Mouse (Mus musculus): ENCODE results near the gene Rgs5.

Rgs5 gene

GRCm38 (mm10) chr1:169655256-169655655 is at the start of gene Rgs5:
TSS of gene Rgs5 (plus strand) at chr1:169655501.
- no peak for DNase-seq (ENCODE audit: extremely low read depth, low read depth)

- DNase-seq (ENCODE audit: extremely low read depth, low read depth) = no peak
These were observed 49.1 kb upstream of the Rgs5 start for GRCm38 (mm10) chr1:169606164-169606563.

DNA sequence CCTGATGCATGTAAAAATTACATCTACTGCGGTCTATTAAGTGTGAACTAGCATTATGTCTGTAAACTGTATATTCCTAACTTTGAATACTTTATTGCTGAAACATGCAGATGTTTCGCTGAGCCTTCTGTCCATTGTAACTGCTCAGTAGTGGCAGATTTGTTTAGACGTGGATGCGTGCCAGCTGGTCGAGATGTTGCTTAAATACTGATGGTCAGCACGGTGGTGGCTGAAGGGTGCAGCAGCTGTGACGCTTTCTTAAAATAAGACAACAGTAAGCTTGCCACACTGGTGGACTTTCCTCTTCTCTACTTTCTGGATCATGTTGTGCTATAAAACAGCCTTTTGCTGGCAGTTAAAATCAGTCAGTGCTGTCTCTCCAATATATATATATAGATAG is 25.6 kb upstream of the Rgs5 start:
- DNase-seq (ENCODE audit: extremely low read depth, low read depth) = no peak

DNA sequence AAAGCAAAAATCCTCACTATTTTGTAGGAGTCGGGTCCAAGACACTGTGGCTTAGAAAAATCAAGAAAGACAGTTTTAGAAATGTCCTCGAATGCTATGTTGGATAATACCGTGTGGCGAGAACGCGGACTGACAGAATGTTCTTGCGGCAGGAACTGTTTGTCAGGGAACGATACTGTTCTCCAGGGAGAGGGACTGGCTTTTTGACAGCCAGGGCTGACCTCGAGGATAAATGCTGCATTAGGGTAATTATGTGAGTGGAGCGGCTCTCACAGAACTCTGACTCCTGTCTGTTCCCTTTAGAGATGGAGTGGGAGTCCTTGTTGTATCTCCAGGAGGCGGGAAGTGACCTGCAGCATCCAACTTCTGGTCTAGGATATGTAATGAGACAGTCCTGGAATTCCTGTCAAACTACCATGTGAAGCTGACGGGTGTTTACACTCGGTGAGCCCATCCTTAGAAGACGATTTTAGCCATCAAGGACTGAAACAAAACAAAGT is 18.0 kb upstream of the Rgs5 start:
- no peak for DNase-seq (ENCODE audit: extremely low read depth, low read depth)

- DNase-seq (ENCODE audit: extremely low read depth, low read depth) = no peak
These were observed 10.2 kb upstream of the Rgs5 start for GRCm38 (mm10) chr1:169644884-169645653.

DNA sequence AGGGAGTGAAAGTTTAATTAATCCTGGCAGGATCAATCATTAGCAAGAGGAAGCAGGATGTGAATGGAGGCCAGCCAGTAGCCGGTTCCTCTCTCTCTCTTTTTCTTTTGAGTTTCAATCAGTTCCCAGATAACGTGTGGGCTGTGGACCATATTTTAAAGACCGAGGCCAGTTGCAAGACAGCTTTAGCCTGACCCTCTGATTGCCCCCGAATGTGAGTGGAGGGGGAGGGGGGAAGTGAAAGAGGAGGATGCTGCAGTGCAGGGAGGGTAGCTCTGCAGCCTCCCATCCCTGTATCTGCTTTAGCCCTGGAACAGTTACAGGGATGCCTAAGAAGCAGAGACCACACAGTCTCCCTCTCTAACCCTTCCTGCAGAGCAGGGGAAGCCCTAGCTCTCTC is 4.2 kb downstream of the Rgs5 start:
- no peak for DNase-seq (ENCODE audit: extremely low read depth, low read depth)

DNA sequence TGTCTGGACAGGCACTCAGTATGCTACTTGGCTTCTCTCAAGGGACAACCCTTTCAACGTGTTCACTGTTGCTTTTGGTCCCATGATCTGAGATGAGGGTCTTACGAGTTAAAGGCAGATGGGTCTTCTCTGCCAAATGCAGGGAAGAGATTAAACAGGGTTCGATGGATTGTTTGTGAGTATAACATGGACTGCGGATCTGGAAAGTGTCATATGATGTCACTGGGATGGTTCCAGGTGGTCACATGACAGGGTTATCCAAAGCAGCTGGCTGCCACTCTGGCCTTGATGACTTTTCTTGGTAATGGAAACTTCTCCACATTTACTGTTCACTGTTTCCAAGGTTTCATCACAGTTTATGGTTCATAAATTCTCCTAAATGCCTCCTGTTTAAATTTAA is 12.0 kb downstream of the Rgs5 start:
- DNase-seq (ENCODE audit: extremely low read depth, low read depth) = no peak

DNA sequence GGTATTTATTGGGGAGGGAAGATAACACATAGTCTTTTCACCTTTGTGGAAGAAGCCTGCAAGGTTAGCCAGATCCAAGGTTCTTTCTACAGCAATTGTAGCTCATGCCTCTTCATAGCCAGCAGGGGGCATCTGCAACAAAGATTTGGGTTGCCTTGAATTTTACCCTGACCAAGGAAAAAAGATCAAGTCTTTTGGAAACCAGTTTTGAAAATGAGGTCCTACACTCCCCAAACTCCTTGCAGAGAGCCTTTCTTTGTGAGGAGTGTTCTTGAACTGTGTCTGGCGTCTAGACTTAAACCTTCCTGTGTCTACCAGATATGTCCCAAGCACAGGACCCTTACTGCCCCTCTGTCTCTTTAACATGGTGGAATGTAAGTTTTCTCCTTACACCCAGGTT is 15.4 kb downstream of the Rgs5 start:
- no peak for DNase-seq (ENCODE audit: extremely low read depth, low read depth)

DNA sequence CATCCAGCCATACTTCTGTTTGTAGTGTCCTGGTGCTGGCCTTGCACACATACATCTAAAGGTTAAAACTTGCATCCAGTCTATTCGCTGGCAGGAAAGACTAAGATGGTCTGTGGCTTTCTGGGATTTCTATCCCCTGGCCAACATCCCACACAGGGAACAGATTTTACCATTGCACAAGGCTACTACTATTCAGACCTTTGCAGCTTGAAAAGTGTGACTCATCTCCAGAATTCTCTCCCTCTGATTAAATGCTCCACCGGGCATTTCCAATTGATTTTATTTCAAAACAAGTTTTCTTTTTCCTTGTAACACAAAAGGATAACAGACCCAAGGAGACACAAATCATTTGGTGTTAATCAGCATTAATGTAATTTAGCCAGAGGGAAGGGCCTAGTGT is 16.5 kb downstream of the Rgs5 start:
- no peak for DNase-seq (ENCODE audit: extremely low read depth, low read depth)

DNA sequence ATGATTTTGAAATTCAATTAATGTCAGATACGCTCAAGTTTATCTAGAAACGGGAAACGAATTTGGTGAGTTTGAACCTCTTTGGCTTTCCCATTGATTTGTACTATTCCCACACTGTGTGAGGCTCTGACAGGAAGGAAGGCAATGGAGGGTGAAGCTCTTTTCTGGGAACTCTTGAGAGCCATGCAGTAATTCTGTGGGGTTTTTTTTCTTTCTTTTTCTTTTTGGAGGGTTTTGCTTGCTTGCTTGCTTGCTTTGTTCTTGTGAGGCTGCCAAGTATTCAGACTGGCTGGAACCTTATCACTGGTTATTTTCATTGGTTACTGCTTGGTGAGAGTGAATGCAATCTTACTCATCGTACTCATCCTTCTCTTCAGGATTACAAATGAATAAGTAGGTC is 17.0 kb downstream of the Rgs5 start:
- DNase-seq (ENCODE audit: extremely low read depth, low read depth) = no peak

DNA sequence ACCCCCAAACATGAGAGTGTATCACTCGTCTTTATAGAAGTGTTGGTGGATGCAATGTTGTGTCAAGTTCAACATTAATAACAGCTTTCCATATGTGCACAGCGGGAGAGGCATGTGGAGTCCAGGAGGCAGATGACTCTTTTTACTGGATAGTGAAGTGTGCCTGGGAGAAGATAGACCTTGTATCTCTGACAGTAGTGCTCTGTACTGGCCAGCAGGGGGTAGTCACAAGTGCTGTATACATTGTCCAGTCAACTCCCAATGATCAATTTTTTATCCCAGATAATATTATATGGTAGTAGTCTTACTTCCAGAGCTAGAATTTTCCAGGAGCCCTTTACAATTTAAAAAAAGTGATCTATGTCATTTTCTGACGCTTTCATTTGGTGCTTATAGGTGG is 18.8 kb downstream of the Rgs5 start:
- no peak for DNase-seq (ENCODE audit: extremely low read depth, low read depth)

DNA sequence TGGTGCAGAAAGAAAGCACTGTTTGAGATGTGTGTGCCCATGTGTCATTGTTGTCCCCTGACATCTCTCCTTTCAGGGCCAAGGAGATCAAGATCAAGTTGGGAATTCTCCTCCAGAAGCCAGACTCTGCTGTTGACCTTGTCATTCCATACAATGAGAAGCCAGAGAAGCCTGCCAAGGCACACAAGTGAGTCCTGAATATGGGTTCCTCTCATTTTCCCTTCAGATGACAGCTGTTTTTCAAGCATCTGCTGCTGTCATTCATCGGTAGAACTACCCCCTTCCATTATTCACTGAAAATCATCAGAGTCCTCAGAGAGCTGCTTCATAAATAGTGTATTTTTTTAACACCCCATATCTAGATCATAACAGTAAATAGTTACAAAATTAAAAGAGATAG is 21.4 kb downstream of the Rgs5 start:
- DNase-seq (ENCODE audit: extremely low read depth, low read depth) = no peak

- no peak for DNase-seq (ENCODE audit: extremely low read depth, low read depth)
These were observed 25.3 kb downstream of the Rgs5 start for GRCm38 (mm10) chr1:169680455-169681208.

DNA sequence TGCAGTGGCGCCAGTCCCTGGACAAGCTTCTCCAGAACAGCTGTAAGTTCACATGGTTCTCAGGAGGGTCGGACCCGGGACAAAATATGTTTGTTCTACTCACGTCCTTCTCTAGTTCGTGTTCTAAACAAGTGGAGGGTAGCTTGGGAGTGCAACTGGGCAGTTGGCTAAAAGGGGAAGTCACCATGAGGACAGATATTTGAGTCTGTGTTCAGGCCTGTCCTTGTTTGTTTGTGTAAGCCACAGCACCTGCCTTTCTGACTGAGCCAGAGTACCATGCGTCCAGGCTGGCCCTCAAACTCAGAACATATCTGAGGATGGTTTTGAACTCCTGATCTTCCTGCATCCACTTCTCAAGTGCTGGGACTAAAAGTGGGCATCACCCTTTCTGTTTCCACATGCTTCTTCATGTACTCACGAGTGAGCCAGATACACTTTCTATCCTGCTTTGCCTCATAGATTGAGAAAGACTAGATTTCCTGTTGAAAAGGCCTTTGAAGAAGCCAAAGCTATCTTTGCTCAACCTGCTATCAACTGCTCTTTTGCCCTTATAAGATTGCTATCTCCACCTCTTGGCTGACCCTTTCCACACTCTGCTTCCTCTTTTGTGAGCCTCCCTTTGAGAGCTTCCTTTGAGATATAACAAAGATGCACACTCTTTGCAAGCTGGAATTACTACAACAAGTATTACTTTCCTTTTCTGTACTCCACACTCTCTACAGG is 27.6 kb downstream of the Rgs5 start:
- DNase-seq (ENCODE audit: extremely low read depth, low read depth) = no peak

DNA sequence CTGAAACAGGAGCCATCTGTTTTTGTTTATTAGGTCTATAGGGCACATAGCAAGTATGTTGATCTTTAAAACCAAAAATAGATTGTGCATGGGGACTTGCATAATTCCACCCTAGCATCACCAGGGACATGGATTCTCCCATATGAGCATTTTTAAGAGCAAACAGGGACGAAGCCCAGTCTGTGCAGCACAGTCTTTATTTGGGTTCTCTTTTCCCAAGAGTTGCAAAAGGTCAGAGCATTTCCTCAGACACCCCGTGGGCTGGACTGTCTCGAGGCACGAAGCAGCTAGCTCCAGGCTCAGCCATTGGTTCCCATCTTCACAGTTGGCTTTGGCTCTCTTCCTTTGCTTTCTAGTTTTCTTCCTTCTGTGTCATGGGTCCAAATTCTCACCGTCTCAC is 30.0 kb downstream of the Rgs5 start:
- no peak for DNase-seq (ENCODE audit: extremely low read depth, low read depth)

DNA sequence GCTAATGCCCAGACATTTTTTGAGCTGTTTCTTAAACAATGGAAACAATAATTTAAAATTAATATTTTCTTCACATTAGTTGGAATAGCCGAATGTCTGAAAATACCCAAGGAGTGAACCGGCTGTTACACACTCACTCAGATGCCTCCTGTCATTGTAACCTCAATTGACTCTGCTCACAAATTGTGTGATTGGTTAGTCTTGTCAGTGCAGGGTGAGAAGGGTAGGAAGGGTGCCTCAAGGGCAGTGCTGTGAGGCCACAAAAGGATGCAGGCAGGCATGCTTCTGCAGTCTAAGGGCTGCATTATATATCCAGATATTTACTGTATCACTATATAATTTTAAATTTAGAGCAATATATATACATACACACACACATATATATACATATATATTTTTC is 37.7 kb downstream of the Rgs5 start:
- DNase-seq (ENCODE audit: extremely low read depth, low read depth) = no peak

GRCm38 (mm10) chr1:169693537-169693936 is 38.2 kb downstream of the Rgs5 start:
- no peak for DNase-seq (ENCODE audit: extremely low read depth, low read depth)

DNA sequence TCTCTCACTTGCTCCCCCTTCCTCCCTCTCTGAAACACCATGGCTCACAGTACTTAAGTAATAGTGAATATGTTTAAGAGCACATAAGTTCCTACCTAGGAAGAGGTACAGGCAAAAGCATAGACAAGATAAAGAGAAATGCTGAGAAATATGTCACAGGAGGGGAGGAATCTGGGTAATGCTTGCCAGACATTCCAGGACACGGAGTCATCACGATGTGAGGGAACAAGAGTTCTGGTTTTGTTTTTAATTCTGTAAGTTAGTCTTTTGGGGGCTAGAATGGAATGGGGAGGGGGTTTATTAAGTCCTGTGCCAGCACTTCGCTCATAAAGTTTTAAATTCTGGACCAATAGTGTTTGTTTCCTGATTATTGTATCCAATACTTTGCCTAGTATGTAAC is 40.1 kb downstream of the Rgs5 start:
- DNase-seq (ENCODE audit: extremely low read depth, low read depth) = no peak

GRCm38 (mm10) chr1:169697236-169697635 is 41.9 kb downstream of the Rgs5 start:
- no peak for DNase-seq (ENCODE audit: extremely low read depth, low read depth)

- no peak for DNase-seq (ENCODE audit: extremely low read depth, low read depth)
These were observed 43.9 kb downstream of the Rgs5 start for GRCm38 (mm10) chr1:169699184-169699583.

GRCm38 (mm10) chr1:169704395-169705087 is 49.2 kb downstream of the Rgs5 start:
- no peak for DNase-seq (ENCODE audit: extremely low read depth, low read depth)

GRCm38 (mm10) chr1:169721836-169722235 is 66.5 kb downstream of the Rgs5 start:
- DNase-seq (ENCODE audit: extremely low read depth, low read depth) = no peak
